Comparison of ENCODE assay signal across 15 mouse cellular contexts in the genomic region with DNA sequence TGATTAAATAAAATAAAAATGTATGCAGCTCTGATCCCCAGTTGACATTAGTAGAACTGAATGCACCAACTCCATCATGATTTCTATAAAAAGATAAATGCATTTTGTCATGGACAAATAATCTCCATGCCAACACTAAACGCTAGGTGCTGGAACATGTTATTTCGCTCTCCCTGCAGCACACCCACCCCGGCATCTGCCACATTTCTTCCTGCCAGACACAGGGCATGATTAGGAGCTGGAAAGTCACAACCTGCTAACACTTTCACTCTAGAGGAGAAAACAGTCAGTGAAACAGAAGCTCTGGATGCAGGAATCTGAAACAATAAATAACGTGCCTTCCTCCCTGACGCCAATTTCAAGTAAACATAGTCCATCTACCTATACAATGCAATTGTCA.
A peak's percentile ranks its signal among the peaks of the same experiment; 100 is the strongest.
DNase-seq lines count a peak whose midpoint lies in the region; ATAC-seq and TF ChIP-seq lines count a peak whose summit lies in the region.
"Had no signal": no experiment of that assay in that cellular context is flagged by ENCODE, and none has a peak within 500 bp of the region (broad histone marks: within the 10 kb centered on the region; RNA-seq: fewer than 3 reads in every experiment).

No protein-coding gene starts in this region.

- H3K4me3 ChIP-seq in forebrain, embryonic 16.5 days (replicated peaks; ENCODE audit: low read length): no peak overlapping the region
- H3K4me3 ChIP-seq in forebrain, embryonic 13.5 days: no peak overlapping the region
- no peak overlapping the region for H3K4me3 ChIP-seq in midbrain, postnatal 0 days (ENCODE audit: low read depth, low read length)
- no peak overlapping the region for H3K4me3 ChIP-seq in midbrain, embryonic 13.5 days (replicated peaks)
- H3K4me3 ChIP-seq: hindbrain, embryonic 13.5 days; limb, embryonic 12.5 days had no signal

- 52% methylated on average over 5 of the region's 5 CpGs for WGBS in forebrain, embryonic 16.5 days
- WGBS in forebrain, embryonic 13.5 days: 84% methylated on average over 5 of the region's 5 CpGs
- 87% methylated on average over 5 of the region's 5 CpGs for WGBS in midbrain, postnatal 0 days
- WGBS in midbrain, embryonic 13.5 days: 90% methylated on average over 5 of the region's 5 CpGs

- TF ChIP-seq CTCF in midbrain, postnatal 0 days (IDR thresholded peaks at IDR 0.05): no peak

- no peak overlapping the region for H3K9ac ChIP-seq in forebrain, embryonic 16.5 days (replicated peaks; ENCODE audit: low read depth, low read length)
- no peak overlapping the region for H3K9ac ChIP-seq in forebrain, embryonic 13.5 days
- no peak overlapping the region for H3K9ac ChIP-seq in midbrain, postnatal 0 days (replicated peaks; ENCODE audit: low read length, poor library complexity, severe bottlenecking)
- H3K9ac ChIP-seq in midbrain, embryonic 13.5 days (replicated peaks): no peak overlapping the region
- H3K9ac ChIP-seq: hindbrain, embryonic 13.5 days; limb, embryonic 12.5 days had no signal

- ATAC-seq in forebrain, embryonic 16.5 days: peak; percentile 82
- no peak for ATAC-seq in forebrain, embryonic 13.5 days
- ATAC-seq in midbrain, postnatal 0 days (ENCODE audit: low FRiP score): no peak
- ATAC-seq in midbrain, embryonic 13.5 days: no peak
- ATAC-seq: midbrain, embryonic 16.5 days had no signal

- H3K27me3 ChIP-seq in forebrain, embryonic 16.5 days (replicated peaks; ENCODE audit: control insufficient read depth, insufficient read depth, low read length): no peaks in the 10 kb centered on the region
- no peaks in the 10 kb centered on the region for H3K27me3 ChIP-seq in forebrain, embryonic 13.5 days
- H3K27me3 ChIP-seq in midbrain, postnatal 0 days (ENCODE audit: insufficient read depth, low read length): no peaks in the 10 kb centered on the region
- no peaks in the 10 kb centered on the region for H3K27me3 ChIP-seq in midbrain, embryonic 13.5 days
- H3K27me3 ChIP-seq: hindbrain, embryonic 13.5 days; limb, embryonic 12.5 days had no signal

- peak; percentile 20 for DNase-seq in midbrain, postnatal 0 days (ENCODE audit: low spot score)
- DNase-seq in layer of hippocampus, adult 18-20 months (ENCODE audit: low spot score in 2 of 2): peak; percentile 62 to 87
- peak; percentile 50 for DNase-seq in telencephalon, adult 2 months (ENCODE audit: low read depth, low spot score)
- DNase-seq in heart, adult 9 months (ENCODE audit: low spot score in 2 of 2): no peak
- no peak for DNase-seq in kidney, postnatal 14 days
- DNase-seq: gastrocnemius, postnatal 14 days; kidney, adult 9 months; lung, postnatal 4 days; thymus, adult 2 months had no signal

- no peak overlapping the region for H3K4me2 ChIP-seq in forebrain, embryonic 16.5 days (ENCODE audit: low read length)
- H3K4me2 ChIP-seq in forebrain, embryonic 13.5 days: no peak overlapping the region
- H3K4me2 ChIP-seq in midbrain, postnatal 0 days (ENCODE audit: low read depth, low read length, poor library complexity, severe bottlenecking): no peak overlapping the region
- H3K4me2 ChIP-seq in midbrain, embryonic 13.5 days (replicated peaks): no peak overlapping the region
- H3K4me2 ChIP-seq: hindbrain, embryonic 13.5 days; limb, embryonic 12.5 days had no signal

- H3K9me3 ChIP-seq in forebrain, embryonic 16.5 days (ENCODE audit: control insufficient read depth, low read length): no peaks in the 10 kb centered on the region
- no peaks in the 10 kb centered on the region for H3K9me3 ChIP-seq in forebrain, embryonic 13.5 days (replicated peaks)
- no peaks in the 10 kb centered on the region for H3K9me3 ChIP-seq in midbrain, postnatal 0 days (ENCODE audit: low read length)
- no peaks in the 10 kb centered on the region for H3K9me3 ChIP-seq in midbrain, embryonic 13.5 days
- H3K9me3 ChIP-seq: hindbrain, embryonic 13.5 days; limb, embryonic 12.5 days had no signal

- H3K36me3 ChIP-seq in forebrain, embryonic 16.5 days (ENCODE audit: control insufficient read depth, insufficient read depth): no peaks in the 10 kb centered on the region
- H3K36me3 ChIP-seq in forebrain, embryonic 13.5 days (ENCODE audit: poor library complexity, severe bottlenecking): no peaks in the 10 kb centered on the region
- H3K36me3 ChIP-seq in midbrain, postnatal 0 days (ENCODE audit: insufficient read depth, low read length): no peaks in the 10 kb centered on the region
- H3K36me3 ChIP-seq in midbrain, embryonic 13.5 days: no peaks in the 10 kb centered on the region
- H3K36me3 ChIP-seq: hindbrain, embryonic 13.5 days; limb, embryonic 12.5 days had no signal

- H3K27ac ChIP-seq in forebrain, embryonic 16.5 days (ENCODE audit: low read length): no peak overlapping the region
- no peak overlapping the region for H3K27ac ChIP-seq in forebrain, embryonic 13.5 days
- no peak overlapping the region; the same call in 1 of the 2 replicates for H3K27ac ChIP-seq in midbrain, postnatal 0 days (ENCODE audit: low read depth, low read length)
- H3K27ac ChIP-seq in midbrain, embryonic 13.5 days: no peak overlapping the region
- H3K27ac ChIP-seq: hindbrain, embryonic 13.5 days; limb, embryonic 12.5 days had no signal

- H3K4me1 ChIP-seq in forebrain, embryonic 16.5 days (replicated peaks; ENCODE audit: control insufficient read depth, insufficient read depth, low read length): 0 out of 2 replicates have a peak, but pooled peaks cover 2% of the 10 kb centered on the region
- no peaks in the 10 kb centered on the region for H3K4me1 ChIP-seq in forebrain, embryonic 13.5 days
- H3K4me1 ChIP-seq in midbrain, postnatal 0 days (ENCODE audit: insufficient read depth, low read length): no peaks in the 10 kb centered on the region
- no peaks in the 10 kb centered on the region for H3K4me1 ChIP-seq in midbrain, embryonic 13.5 days (replicated peaks)
- H3K4me1 ChIP-seq: hindbrain, embryonic 13.5 days; limb, embryonic 12.5 days had no signal

Comparison
In these comparisons a context has a peak if more than half of its experiments do, and no peak if none do; other contexts are left out.
1. DNase-seq: peak in midbrain, postnatal 0 days (single experiment), layer of hippocampus, adult 18-20 months (2 of 2) and telencephalon, adult 2 months (single experiment); none in heart, adult 9 months (0 of 2) and kidney, postnatal 14 days (single experiment).